Mouse (Mus musculus) stomach, postnatal 0 days (tissue): Measurements from ENCODE around the gene Gnai1.

ENCODE experiments used
- CTCF ChIP-seq: IDR thresholded peaks from 2 replicates; pipeline ENCODE4 v1.5.1; 2016; ENCODE audit warnings: antibody characterized with exemption, low read depth, mild to moderate bottlenecking, moderate library complexity
- EP300 ChIP-seq: optimal IDR thresholded peaks from 2 replicates; pipeline ENCODE3; 2016; ENCODE audit warnings: antibody characterized with exemption

GRCm38 (mm10) chr5:18250379-18251017 lies 109.7 kb downstream of the Gnai1 start:
- no peak for TF ChIP-seq CTCF
- no peak for TF ChIP-seq EP300
